Mouse (Mus musculus): Measurements from ENCODE around the gene Dnah10. TPM values are rescaled to one million over a fixed set of nuclear protein-coding genes. Genes with fewer than 3 reads are reported as not detected.

The Dnah10 gene
- total RNA-seq, 2 experiments from 2014 or later = 0.04 TPM; not detected in 1

- ATAC-seq (ENCODE audit: poor library complexity, severe bottlenecking) = no peak
These were observed 138.2 kb downstream of the Dnah10 start for GRCm38 (mm10) chr5:124862871-124863741.

- ATAC-seq (ENCODE audit: poor library complexity, severe bottlenecking) = no peak
These were observed 144.1 kb downstream of the Dnah10 start for GRCm38 (mm10) chr5:124868981-124869380.

- ATAC-seq (ENCODE audit: poor library complexity, severe bottlenecking) = no peak
These were observed 147.1 kb downstream of the Dnah10 start for GRCm38 (mm10) chr5:124872033-124872432.

GRCm38 (mm10) chr5:124873096-124873495 lies 148.2 kb downstream of the Dnah10 start:
- peak; percentile 45 for ATAC-seq (ENCODE audit: poor library complexity, severe bottlenecking)

- no peak for ATAC-seq (ENCODE audit: poor library complexity, severe bottlenecking)
These were observed 149.2 kb downstream of the Dnah10 start for GRCm38 (mm10) chr5:124873890-124874601.

GRCm38 (mm10) chr5:124879251-124879650 lies 154.4 kb downstream of the Dnah10 start:
- ATAC-seq (ENCODE audit: poor library complexity, severe bottlenecking) = no peak

GRCm38 (mm10) chr5:124879801-124880200 lies 154.9 kb downstream of the Dnah10 start:
- no peak for ATAC-seq (ENCODE audit: poor library complexity, severe bottlenecking)

- no peak for ATAC-seq (ENCODE audit: poor library complexity, severe bottlenecking)
These were observed 159.0 kb downstream of the Dnah10 start for GRCm38 (mm10) chr5:124883877-124884276.

Other genes starting within 250 kb of the Dnah10 start
- gene Rilpl2, start 246.7 kb upstream of the Dnah10 start, total RNA-seq (2015) = 42.8 and 45.4 TPM in 2 replicates
- 42.5 and 42.9 TPM in 2 replicates for gene Rilpl2, start 246.7 kb upstream of the Dnah10 start, total RNA-seq (2017)
- 3.8 and 5.7 TPM in 2 replicates for gene Snrnp35, start 242.0 kb upstream of the Dnah10 start, total RNA-seq (2015)
- gene Snrnp35, start 242.0 kb upstream of the Dnah10 start, total RNA-seq (2017) = 10.6 and 12.0 TPM in 2 replicates
- 0.75 and 1.2 TPM in 2 replicates for gene Rilpl1, start 193.7 kb upstream of the Dnah10 start, total RNA-seq (2015)
- gene Rilpl1, start 193.7 kb upstream of the Dnah10 start, total RNA-seq (2017) = 0.48 and 0.65 TPM in 2 replicates
- gene Tmed2, start 184.4 kb upstream of the Dnah10 start, total RNA-seq (2015) = 561 and 605 TPM in 2 replicates
- gene Tmed2, start 184.4 kb upstream of the Dnah10 start, total RNA-seq (2017) = 974 and 1,002 TPM in 2 replicates
- 6.5 and 7.7 TPM in 2 replicates for gene Ddx55, start 172.2 kb upstream of the Dnah10 start, total RNA-seq (2015)
- 7.2 and 15.1 TPM in 2 replicates for gene Ddx55, start 172.2 kb upstream of the Dnah10 start, total RNA-seq (2017)
- 24.8 and 28.0 TPM in 2 replicates for gene Eif2b1, start 146.0 kb upstream of the Dnah10 start, total RNA-seq (2015)
- gene Eif2b1, start 146.0 kb upstream of the Dnah10 start, total RNA-seq (2017) = 15.6 and 20.0 TPM in 2 replicates
- gene Gtf2h3, start 145.9 kb upstream of the Dnah10 start, total RNA-seq (2015) = 8.0 and 8.6 TPM in 2 replicates
- 11.6 and 20.7 TPM in 2 replicates for gene Gtf2h3, start 145.9 kb upstream of the Dnah10 start, total RNA-seq (2017)
- gene Atp6v0a2, start 96.5 kb upstream of the Dnah10 start, total RNA-seq (2015) = 15.2 and 16.6 TPM in 2 replicates
- gene Atp6v0a2, start 96.5 kb upstream of the Dnah10 start, total RNA-seq (2017) = 19.4 and 24.0 TPM in 2 replicates
- gene Ccdc92, start 137.3 kb downstream of the Dnah10 start, total RNA-seq (2015) = 0.16 and 0.36 TPM in 2 replicates
- gene Ccdc92, start 137.3 kb downstream of the Dnah10 start, total RNA-seq (2017) = 0.69 and 1.1 TPM in 2 replicates
- 5.5 and 6.3 TPM in 2 replicates for gene Zfp664, start 137.6 kb downstream of the Dnah10 start, total RNA-seq (2015)
- gene Zfp664, start 137.6 kb downstream of the Dnah10 start, total RNA-seq (2017) = 7.4 and 7.6 TPM in 2 replicates